Mouse (Mus musculus) thymus, adult 2 months (tissue): ENCODE measurements at regions not wholly inside any gene's neighbourhood (a gene's known extent, or its start where the extent isn't known, plus 50 kb on each side); places are given as distances from the start of the nearest gene placed in this dataset.

Experiments
- DNase-seq: peaks from one replicate; pipeline ENCODE4 v3.0.0; 2021
- H3K27ac ChIP-seq: fragments of 200-500 bp; 2 replicates; pipeline ENCODE4 v1.5.1; 2012; ENCODE audit warnings: low read length, control low read depth; ENCODE audit not compliant: control insufficient read depth, insufficient read depth
- H3K27me3 ChIP-seq: fragments of 200-500 bp; 2 replicates; pipeline ENCODE4 v1.6.1; 2012; ENCODE audit warnings: mild to moderate bottlenecking, low read length, moderate library complexity, mixed read lengths; ENCODE audit not compliant: control insufficient read depth, insufficient read depth
- H3K36me3 ChIP-seq: fragments of 200-500 bp; 2 replicates; pipeline ENCODE4 v1.6.1; 2012; ENCODE audit warnings: mild to moderate bottlenecking, low read length, moderate library complexity; ENCODE audit not compliant: control insufficient read depth, insufficient read depth
- H3K4me1 ChIP-seq: fragments of 200-500 bp; replicated peaks from 2 replicates; pipeline ENCODE4 v1.6.1; 2012; ENCODE audit warnings: low read length; ENCODE audit not compliant: control insufficient read depth, insufficient read depth
- H3K4me3 ChIP-seq: fragments of 200-500 bp; 2 replicates; pipeline ENCODE4 v1.5.1; 2012; ENCODE audit warnings: mild to moderate bottlenecking, low read length, control low read depth, moderate library complexity; ENCODE audit not compliant: control insufficient read depth, insufficient read depth
- CTCF ChIP-seq: fragments of 200-500 bp; IDR thresholded peaks from 2 replicates; pipeline ENCODE4 v1.5.1; 2012; ENCODE audit warnings: mild to moderate bottlenecking, control low read depth, low read length, moderate library complexity, borderline replicate concordance; ENCODE audit not compliant: control insufficient read depth, poor library complexity, insufficient read depth; ENCODE audit errors: extremely low read depth
- POLR2A ChIP-seq: fragments of 200-500 bp; IDR thresholded peaks from 2 replicates; pipeline ENCODE4 v1.6.1; 2012; ENCODE audit warnings: mild to moderate bottlenecking, low read length, control low read depth, moderate library complexity; ENCODE audit not compliant: control insufficient read depth, poor library complexity, insufficient read depth; ENCODE audit errors: extremely low read depth
- WGBS: fragments of 180-500 bp; shearing (Covaris S2); methylation state at CpG from one replicate; pipeline ENCODE4 v1.1.7; 2018; 5-methylcytosine and 5-hydroxymethylcytosine counted together

DNA sequence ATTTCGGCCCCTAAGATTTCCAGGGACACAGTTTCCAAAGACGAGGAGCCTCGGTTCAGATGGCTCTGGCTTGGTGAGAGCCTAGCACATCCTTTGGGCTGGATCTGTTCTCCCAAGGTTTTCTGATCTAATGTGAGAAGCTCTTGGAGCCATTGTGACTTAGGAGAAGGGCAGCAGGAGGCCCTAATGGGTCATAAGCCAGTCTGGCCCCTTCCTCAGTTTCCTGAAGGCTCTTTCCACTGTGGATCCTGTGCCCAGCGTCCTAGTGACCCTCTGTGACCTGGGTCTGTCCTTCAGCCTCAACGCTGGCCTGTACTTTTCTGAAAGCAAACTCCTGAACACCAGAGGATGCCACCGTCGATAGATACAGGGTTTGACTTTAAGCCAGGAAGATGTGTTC is 113.1 kb upstream of the Haao start:
- H3K4me3 ChIP-seq = no peak overlapping the region
- no peaks in the 10 kb centered on the region for H3K36me3 ChIP-seq
- H3K4me1 ChIP-seq = peaks cover 28% of the 10 kb centered on the region
- WGBS = 59% methylated on average over 7 of the region's 7 CpGs
- H3K27me3 ChIP-seq = no peaks in the 10 kb centered on the region
- DNase-seq = no peak
- TF ChIP-seq CTCF = no peak
- no peak for TF ChIP-seq POLR2A
- no peak overlapping the region for H3K27ac ChIP-seq

DNA sequence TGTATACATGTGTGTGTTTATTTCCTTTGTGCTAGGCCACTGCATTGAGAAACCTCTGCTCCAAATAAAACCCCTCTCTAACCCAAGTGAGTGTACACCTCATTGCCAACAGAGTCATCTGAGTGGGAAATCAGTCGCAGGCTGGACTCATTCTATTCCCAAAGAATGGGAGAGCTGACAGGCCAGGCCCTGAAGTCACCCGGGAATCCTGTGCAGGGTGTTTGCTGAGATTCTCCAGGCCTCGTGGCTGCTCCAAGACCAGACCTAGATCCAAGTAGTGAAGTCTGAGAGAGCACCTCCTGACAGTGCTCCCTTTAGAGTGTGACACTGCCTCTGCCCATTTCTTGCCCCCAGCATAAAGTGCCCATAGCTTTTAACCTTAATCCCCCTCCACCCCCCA is 112.4 kb upstream of the Haao start:
- Histone ChIP-seq H3K36me3 (no peaks in the 10 kb centered on the region), H3K4me1 (peaks cover 28% of the 10 kb centered on the region), H3K27ac (no peak overlapping the region), H3K27me3 (no peaks in the 10 kb centered on the region), H3K4me3 (no peak overlapping the region)
- no peak for TF ChIP-seq POLR2A
- WGBS = 86% methylated on average over 3 of the region's 3 CpGs
- no peak for DNase-seq

DNA sequence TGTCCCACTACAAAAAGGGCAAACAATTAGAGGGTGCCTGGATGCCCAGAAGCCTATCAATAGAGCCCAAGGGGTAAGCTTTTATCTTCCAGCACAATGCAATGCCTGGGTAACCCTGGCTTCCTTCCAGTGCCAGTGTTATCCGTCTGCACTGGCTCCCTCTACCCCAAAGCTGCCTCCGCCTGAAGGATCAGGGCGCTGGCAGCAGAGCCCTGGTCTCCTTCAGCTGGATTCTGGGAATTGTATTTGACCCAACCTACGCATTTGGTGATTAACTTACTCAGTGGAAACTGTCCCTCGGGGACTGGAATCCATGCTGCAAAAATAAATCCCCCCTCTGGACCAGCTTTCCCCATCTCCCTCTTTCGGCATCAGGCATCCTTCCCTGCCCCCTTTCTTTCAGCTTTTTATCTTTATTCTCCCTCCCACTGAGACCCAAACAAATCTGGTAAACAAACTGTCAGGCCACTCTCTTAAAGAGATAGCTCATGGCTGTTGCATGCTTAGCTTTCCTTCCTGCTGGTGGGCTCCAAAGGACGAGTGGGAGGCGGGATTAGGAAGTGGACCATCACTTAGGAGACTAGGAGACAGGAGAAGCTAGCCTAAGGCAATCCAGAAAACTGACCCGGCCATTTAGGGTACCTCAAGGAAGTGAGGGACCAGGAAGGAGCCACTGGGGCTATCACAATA is 111.5 kb upstream of the Haao start:
- no peak for TF ChIP-seq POLR2A
- no peak for TF ChIP-seq CTCF
- H3K4me1 ChIP-seq = peaks cover 28% of the 10 kb centered on the region
- no peaks in the 10 kb centered on the region for H3K27me3 ChIP-seq
- 86% methylated on average over 9 of the region's 9 CpGs for WGBS
- H3K36me3 ChIP-seq = no peaks in the 10 kb centered on the region
- H3K27ac ChIP-seq = no peak overlapping the region
- DNase-seq = no peak
- no peak overlapping the region for H3K4me3 ChIP-seq

DNA sequence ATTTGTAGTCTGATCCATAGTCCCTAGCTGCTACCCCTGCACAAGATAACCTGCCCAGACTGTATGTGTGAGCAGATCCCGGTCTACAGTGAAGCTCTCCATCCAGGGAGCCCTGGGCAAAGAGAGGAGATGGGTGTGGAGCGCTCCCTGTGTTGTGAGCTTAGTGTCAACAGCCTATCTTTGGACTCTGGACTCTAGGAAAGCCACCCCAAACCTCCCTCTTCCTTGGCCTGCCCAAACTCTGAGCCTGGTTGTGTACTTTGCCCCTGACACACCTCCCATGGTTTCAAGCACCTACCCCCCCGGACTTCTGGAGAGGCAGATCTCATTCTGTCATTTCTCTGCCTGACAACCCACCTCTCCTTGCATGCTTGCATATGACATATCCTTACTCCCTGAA is 110.9 kb upstream of the Haao start:
- H3K4me1 ChIP-seq = peaks cover 28% of the 10 kb centered on the region
- no peak overlapping the region for H3K27ac ChIP-seq
- WGBS = 90% methylated on average over 3 of the region's 3 CpGs
- DNase-seq = no peak
- TF ChIP-seq CTCF = no peak
- no peak for TF ChIP-seq POLR2A
- H3K4me3 ChIP-seq = no peak overlapping the region
- no peaks in the 10 kb centered on the region for H3K27me3 ChIP-seq
- H3K36me3 ChIP-seq = no peaks in the 10 kb centered on the region

DNA sequence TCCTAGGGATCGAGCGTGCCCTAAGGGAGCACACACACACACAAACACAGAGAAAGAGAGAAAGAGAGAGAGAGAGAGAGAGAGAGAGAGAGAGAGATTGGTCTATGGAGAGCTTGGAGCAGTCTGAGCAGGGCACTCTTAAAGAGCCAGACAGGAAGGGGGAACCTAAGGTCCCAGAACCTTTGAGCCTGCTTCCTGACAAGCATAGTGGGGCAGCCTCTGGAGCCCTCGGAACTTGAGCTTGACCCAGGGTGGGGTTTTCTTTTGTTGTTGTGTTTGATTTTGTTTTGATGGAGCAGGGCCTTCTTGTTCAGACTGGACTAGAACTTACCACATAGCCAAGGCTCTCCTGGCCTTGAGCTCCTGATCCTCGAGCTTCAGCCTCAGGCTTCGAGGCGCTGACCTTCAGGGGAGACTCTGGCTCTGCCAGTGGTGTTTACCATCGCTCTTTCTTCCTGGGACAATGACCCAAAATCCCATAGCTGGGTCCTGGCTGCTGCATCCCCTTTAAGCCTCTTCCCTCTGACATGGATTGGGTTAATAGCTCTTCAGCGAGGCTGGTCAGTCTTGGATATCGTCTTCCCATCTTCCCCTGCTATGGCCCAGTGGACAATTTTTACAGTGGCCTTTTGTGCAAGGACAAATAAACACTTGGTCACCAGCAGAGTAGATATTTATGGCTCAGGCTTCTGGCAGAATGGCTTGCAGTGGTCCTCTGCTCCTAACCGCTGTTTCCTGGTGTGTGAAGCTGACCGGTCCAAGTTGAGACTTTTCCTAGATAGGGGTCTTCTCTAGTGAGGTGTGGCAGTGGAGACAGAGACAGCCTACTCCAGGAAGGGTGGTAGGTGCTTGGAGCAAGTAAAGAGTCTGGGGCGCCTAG is 110.1 kb upstream of the Haao start:
- Histone ChIP-seq H3K36me3 (no peaks in the 10 kb centered on the region), H3K4me1 (peaks cover 23% of the 10 kb centered on the region), H3K27me3 (no peaks in the 10 kb centered on the region), H3K4me3 (no peak overlapping the region), H3K27ac (no peak overlapping the region)
- 90% methylated on average over 12 of the region's 12 CpGs for WGBS
- no peak for TF ChIP-seq POLR2A
- no peak for TF ChIP-seq CTCF
- DNase-seq = no peak

DNA sequence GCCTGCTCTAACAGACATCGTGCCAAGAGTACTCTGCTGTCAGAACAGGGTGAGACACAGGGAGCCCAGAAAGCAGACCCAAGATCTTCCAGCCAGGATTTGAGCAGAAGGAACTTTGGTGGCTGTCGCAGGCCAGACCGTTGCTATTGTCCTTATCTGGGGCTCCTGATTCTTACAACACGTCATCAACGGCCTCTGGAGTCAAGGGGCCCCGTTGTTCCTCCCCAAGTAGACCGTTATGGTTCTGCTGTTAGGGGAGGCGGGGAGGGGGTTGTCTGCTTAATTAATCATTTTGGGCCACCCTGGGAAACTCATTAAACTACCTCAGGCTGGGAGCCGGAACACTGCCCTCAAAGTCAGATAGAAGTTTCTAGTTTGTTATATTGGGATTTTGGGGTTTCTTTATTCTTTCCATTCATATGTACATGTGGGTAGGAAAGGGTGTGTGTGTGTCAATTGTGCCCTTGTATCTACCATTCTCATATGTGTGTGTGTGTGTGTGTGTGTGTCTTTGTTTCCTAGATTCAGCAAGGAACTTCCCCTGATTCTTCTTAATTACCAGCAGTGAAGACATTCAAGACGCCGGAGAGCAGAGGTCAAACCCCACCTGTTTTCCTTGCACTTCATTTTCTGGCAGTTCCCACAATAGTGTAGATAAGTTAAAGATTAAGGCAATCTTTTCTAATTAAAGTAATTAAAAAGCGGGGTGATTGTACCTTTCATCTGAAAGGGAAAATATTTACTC is 109.2 kb upstream of the Haao start:
- Histone ChIP-seq H3K27me3 (no peaks in the 10 kb centered on the region), H3K4me3 (no peak overlapping the region), H3K4me1 (peaks cover 14% of the 10 kb centered on the region), H3K27ac (no peak overlapping the region), H3K36me3 (no peaks in the 10 kb centered on the region)
- 77% methylated on average over 12 of the region's 12 CpGs for WGBS
- no peak for TF ChIP-seq CTCF
- TF ChIP-seq POLR2A = no peak
- no peak for DNase-seq
